Mouse (Mus musculus) neural tube, embryonic 15.5 days (tissue): ENCODE measurements at regions not wholly inside any gene's neighbourhood (a gene's known extent, or its start where the extent isn't known, plus 50 kb on each side); places are given as distances from the start of the nearest gene placed in this dataset.
A peak's percentile ranks its signal among the peaks of the same experiment; 100 is the strongest.
"Not testable (repeated sequence)": the region's sequence is repeated elsewhere in the genome, so short reads cannot be mapped to it uniquely, and the experiment has no call there.

Experiments
- ATAC-seq: fragments of 200-750 bp; cut with Nextera tagmentation; 2 replicates; pipeline ENCODE4 v1.8.0; 2017; ENCODE audit warnings: mild to moderate bottlenecking, moderate TSS enrichment, moderate library complexity; ENCODE audit not compliant: low FRiP score
- H3K27ac ChIP-seq: fragments of 300-500 bp; sonication (generic); replicated peaks from 2 replicates; pipeline ENCODE4 v1.5.1; 2015; ENCODE audit warnings: mild to moderate bottlenecking, inconsistent platforms
- H3K27me3 ChIP-seq: fragments of 300-500 bp; sonication (generic); replicated peaks from 2 replicates; pipeline ENCODE4 v1.6.1; 2015; ENCODE audit warnings: inconsistent platforms
- H3K36me3 ChIP-seq: fragments of 300-500 bp; sonication (generic); 2 replicates; pipeline ENCODE4 v1.6.1; 2015; ENCODE audit warnings: inconsistent platforms
- H3K4me1 ChIP-seq: fragments of 300-500 bp; sonication (generic); 2 replicates; pipeline ENCODE4 v1.6.1; 2015; ENCODE audit warnings: inconsistent platforms
- H3K4me2 ChIP-seq: fragments of 300-500 bp; sonication (generic); 2 replicates; pipeline ENCODE4 v1.6.1; 2015; ENCODE audit warnings: inconsistent platforms, mild to moderate bottlenecking, moderate library complexity
- H3K4me3 ChIP-seq: fragments of 300-500 bp; sonication (generic); replicated peaks from 2 replicates; pipeline ENCODE4 v1.5.1; 2015; ENCODE audit warnings: mild to moderate bottlenecking, inconsistent platforms
- H3K9ac ChIP-seq: fragments of 300-500 bp; sonication (generic); replicated peaks from 2 replicates; pipeline ENCODE4 v1.6.1; 2015; ENCODE audit warnings: mild to moderate bottlenecking, inconsistent platforms
- H3K9me3 ChIP-seq: fragments of 300-500 bp; sonication (generic); replicated peaks from 2 replicates; pipeline ENCODE4 v1.6.1; 2016; ENCODE audit warnings: inconsistent platforms
- WGBS: fragments of 180-500 bp; shearing (Covaris S2); methylation state at CpG from one replicate; pipeline ENCODE4 v1.1.7; 2015; ENCODE audit warnings: mixed read lengths; 5-methylcytosine and 5-hydroxymethylcytosine counted together

DNA sequence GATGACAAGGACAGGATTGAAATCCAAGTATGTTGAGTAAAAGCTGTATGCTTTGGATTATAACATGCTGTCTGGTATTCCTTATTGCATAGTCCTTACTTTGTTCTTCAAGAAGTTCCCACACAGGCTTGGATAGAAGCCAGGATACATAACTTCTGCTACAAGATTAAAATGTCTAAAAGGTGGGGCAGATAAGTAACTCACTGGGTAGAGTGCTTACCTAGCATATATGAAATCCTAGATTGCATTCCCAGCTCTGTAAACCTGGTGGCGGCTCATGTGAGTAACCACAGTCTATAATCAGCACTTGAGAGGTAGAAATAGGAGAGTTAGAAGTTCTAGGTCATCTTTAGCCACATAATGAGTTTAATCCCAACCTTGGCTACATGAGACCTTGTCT, 126.0 kb upstream of the Try4 start:
- no peak overlapping the region for H3K4me3 ChIP-seq
- no peak overlapping the region for H3K27ac ChIP-seq
- WGBS = 86% methylated on average over 1 of the region's 1 CpGs
- H3K4me2 ChIP-seq = no peak overlapping the region
- H3K27me3 ChIP-seq = no peaks in the 10 kb centered on the region
- H3K9me3 ChIP-seq = no peaks in the 10 kb centered on the region
- H3K36me3 ChIP-seq = no peaks in the 10 kb centered on the region
- no peaks in the 10 kb centered on the region for H3K4me1 ChIP-seq
- no peak for ATAC-seq
- no peak overlapping the region for H3K9ac ChIP-seq

DNA sequence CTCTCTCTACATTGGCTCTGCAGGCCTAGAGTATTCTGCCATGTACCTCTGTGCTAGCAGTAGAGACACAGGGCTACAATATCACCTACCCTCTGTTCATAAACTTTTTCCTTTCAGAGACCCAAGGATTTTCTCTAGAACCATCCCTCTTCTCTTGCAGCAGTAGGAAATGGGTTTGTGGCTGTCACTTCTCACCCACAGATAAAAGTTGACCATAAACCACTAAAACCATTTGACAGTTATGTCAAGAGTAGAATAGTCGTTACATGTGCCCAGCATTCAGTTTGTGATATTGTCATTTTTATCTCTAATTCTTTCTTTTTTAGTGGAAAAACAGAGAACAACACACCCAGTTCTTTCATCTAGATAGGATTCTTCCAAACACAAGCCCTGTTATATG, 128.2 kb upstream of the 2210010C04Rik start:
- WGBS = 78% methylated on average over 1 of the region's 1 CpGs

DNA sequence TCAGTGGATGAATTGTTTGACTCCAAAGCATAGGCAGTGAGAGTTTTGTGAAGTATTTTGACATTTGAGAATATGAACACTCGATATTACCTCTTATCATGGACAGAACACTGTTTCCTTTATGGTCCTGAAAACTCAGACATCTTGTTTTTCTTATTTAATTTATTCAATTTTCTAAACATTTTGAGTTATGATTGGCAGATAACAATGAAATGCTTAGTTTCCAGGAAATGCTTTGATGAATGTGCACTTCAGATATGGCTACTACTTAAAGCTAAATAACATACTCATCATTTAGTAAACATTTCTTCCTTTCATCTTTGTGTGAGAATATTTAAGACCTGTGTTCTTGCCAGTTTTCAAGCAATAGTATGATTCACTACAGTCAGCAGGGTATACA, 126.4 kb upstream of the 2210010C04Rik start:
- Histone ChIP-seq H3K9me3 (no peaks in the 10 kb centered on the region), H3K27ac (no peak overlapping the region), H3K4me3 (no peak overlapping the region), H3K27me3 (no peaks in the 10 kb centered on the region), H3K4me2 (no peak overlapping the region), H3K9ac (no peak overlapping the region), H3K4me1 (no peaks in the 10 kb centered on the region), H3K36me3 (no peaks in the 10 kb centered on the region)
- 77% methylated on average over 1 of the region's 1 CpGs for WGBS
- ATAC-seq = no peak

More for the DNA sequence above, 128.2 kb upstream of the 2210010C04Rik start:
- no peak overlapping the region for H3K27ac ChIP-seq
- H3K27me3 ChIP-seq = no peaks in the 10 kb centered on the region
- no peaks in the 10 kb centered on the region for H3K9me3 ChIP-seq
- H3K4me3 ChIP-seq = no peak overlapping the region
- no peak overlapping the region for H3K4me2 ChIP-seq
- no peaks in the 10 kb centered on the region for H3K4me1 ChIP-seq
- H3K9ac ChIP-seq = no peak overlapping the region
- H3K36me3 ChIP-seq = no peaks in the 10 kb centered on the region
- no peak for ATAC-seq

DNA sequence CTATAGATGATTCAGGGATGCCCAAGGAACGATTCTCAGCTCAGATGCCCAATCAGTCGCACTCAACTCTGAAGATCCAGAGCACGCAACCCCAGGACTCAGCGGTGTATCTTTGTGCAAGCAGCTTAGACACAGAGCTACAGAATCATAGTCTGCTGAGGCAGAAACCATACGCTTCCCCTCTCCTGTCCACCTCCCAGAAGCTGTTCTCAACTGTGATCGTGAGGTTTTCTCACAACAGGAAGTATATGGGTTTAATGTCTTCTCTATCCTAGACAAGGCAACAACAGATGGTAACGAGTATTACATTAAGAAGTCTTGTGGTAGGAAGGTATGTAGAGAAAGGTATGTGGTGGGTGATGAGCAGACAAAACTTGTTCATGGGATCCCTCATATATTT, 116.8 kb upstream of the 2210010C04Rik start:
- Histone ChIP-seq H3K4me1 (no peaks in the 10 kb centered on the region), H3K4me3 (no peak overlapping the region), H3K9ac (no peak overlapping the region), H3K4me2 (no peak overlapping the region), H3K27ac (no peak overlapping the region), H3K9me3 (no peaks in the 10 kb centered on the region), H3K36me3 (no peaks in the 10 kb centered on the region), H3K27me3 (no peaks in the 10 kb centered on the region)
- no peak for ATAC-seq
- 93% methylated on average over 7 of the region's 7 CpGs for WGBS

DNA sequence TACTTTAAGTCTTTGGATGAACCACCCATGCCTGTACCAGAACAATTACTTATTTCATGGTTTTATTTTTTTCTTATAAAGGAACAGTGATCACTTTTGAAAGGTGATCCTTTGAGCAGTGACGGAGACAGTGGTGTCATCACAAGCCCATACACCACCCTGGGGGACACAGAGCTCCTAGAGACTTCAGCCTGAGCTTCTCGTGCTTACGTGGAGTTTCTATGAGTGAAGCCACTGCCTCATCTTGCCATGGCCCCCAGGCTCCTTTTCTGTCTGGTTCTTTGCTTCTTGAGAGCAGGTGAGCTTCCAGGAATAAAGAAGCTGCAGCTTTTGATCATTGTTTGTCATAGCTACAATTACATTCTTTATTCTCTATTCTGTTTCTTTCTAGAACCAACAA, 116.2 kb upstream of the 2210010C04Rik start:
- H3K27me3 ChIP-seq = no peaks in the 10 kb centered on the region
- ATAC-seq = no peak
- WGBS = 91% methylated on average over 3 of the region's 3 CpGs

DNA sequence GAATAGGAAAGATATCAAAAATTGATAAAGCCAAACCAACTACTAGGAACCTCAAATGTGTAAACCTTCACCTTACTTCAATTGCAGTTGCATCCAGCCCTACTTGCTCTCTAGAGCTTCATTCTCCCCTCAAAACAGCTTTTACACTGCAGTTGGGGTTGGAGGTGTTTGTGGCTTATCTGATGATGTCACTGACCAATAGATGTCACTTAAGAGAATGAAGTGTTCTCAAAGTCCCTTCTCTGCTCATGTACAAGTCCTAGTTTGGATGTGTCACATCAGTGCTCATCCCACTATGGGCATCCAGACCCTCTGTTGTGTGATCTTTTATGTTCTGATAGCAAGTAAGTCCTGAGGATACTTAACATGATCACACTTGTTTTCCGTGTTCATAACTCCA, 105.6 kb upstream of the 2210010C04Rik start:
- Histone ChIP-seq H3K9ac (no peak overlapping the region), H3K4me1 (no peaks in the 10 kb centered on the region), H3K4me3 (no peak overlapping the region), H3K27ac (no peak overlapping the region), H3K4me2 (no peak overlapping the region), H3K9me3 (no peaks in the 10 kb centered on the region), H3K36me3 (no peaks in the 10 kb centered on the region), H3K27me3 (no peaks in the 10 kb centered on the region)
- no peak for ATAC-seq
- WGBS = 88% methylated on average over 1 of the region's 1 CpGs

More for the DNA sequence above, 116.2 kb upstream of the 2210010C04Rik start:
- Histone ChIP-seq H3K9me3 (no peaks in the 10 kb centered on the region), H3K4me2 (no peak overlapping the region), H3K4me1 (no peaks in the 10 kb centered on the region), H3K4me3 (no peak overlapping the region), H3K9ac (no peak overlapping the region), H3K36me3 (no peaks in the 10 kb centered on the region), H3K27ac (no peak overlapping the region)

DNA sequence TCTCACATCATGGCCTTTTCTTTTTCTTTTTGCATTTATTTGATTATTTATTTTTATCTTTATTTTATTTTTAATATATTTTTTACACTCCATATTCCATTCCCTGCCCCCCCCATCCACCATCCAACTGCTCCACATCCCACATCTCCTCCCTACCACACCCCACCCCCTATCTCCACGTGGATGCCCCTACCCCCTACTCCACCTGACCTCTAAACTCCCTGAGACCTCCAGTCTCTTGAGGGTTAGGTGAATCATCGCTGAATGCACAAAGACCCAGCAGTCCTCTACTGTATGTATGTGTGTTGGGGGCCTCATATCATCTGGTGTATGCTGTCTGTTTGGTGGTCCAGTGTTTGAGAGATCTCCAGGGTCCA, 102.1 kb upstream of the 2210010C04Rik start:
- WGBS = 55% methylated on average over 2 of the region's 2 CpGs
- not testable (repeated sequence) for H3K27ac ChIP-seq, H3K4me3 ChIP-seq, H3K27me3 ChIP-seq, H3K9ac ChIP-seq, H3K4me2 ChIP-seq, H3K4me1 ChIP-seq, H3K36me3 ChIP-seq, H3K9me3 ChIP-seq
- ATAC-seq = peak; percentile 57; the same call in 1 of the 2 replicates

DNA sequence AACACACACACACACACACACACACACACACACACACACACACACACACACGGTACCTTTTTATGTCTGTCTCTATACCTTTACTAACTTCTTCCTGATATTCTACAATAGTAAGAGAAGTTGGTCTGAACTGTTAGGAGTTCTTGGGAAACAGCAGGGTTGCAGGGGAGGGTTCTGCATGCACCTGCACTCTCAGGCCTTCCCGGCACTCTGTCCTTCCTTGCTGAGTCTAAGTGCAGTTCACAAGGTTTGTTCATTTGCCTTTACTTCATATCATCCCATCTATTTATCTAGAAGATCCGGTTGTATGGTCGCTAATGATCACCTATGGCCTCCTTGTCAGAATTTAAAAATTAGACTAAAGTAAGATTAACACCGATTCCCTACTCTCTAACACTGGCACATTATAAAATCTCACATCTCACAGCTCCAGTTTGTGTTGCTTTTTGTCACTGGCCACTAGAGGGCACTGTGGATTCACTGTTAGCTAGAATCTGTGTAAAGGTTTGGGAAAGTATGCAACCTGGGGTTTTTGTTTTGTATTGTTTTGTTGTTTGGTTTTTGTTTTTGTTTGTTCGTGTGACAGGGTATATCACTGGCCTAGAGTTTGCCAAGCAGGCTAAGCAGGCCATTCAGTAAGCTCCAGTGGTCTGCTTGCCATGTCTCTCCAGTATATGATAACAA, 101.5 kb upstream of the 2210010C04Rik start:
- Histone ChIP-seq H3K36me3 (no peaks in the 10 kb centered on the region), H3K9me3 (no peaks in the 10 kb centered on the region), H3K27ac (no peak overlapping the region), H3K4me3 (no peak overlapping the region), H3K27me3 (no peaks in the 10 kb centered on the region), H3K9ac (no peak overlapping the region), H3K4me1 (no peaks in the 10 kb centered on the region), H3K4me2 (no peak overlapping the region)
- WGBS = 37% methylated on average over 6 of the region's 6 CpGs
- ATAC-seq = peak; percentile 80

DNA sequence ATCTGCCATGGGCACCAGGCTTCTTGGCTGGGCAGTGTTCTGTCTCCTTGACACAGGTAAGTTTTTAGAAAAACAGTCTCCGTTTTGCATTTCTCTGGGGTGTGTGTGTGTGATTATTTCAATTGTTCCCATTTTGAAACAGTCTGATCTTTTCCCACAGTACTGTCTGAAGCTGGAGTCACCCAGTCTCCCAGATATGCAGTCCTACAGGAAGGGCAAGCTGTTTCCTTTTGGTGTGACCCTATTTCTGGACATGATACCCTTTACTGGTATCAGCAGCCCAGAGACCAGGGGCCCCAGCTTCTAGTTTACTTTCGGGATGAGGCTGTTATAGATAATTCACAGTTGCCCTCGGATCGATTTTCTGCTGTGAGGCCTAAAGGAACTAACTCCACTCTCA, 99.9 kb upstream of the 2210010C04Rik start:
- no peak for ATAC-seq
- 79% methylated on average over 4 of the region's 4 CpGs for WGBS
- no peaks in the 10 kb centered on the region for H3K27me3 ChIP-seq

DNA sequence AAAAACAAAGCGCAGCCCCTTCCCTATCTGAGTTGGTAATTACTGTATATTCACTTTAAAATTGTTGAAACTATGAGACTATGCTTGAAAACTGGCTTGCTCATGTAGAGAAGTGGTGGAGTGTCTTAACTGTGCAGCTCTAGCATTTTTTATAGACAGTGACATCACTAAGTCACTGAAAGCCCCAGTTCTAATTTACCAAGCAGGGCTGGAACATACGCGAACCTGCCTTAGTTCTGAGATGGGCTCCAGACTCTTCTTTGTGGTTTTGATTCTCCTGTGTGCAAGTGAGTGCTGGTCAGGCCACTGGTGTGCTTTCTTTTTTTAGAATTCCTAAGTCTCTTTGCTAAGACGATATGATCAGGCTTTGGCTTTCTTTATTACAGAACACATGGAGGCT, 94.6 kb upstream of the 2210010C04Rik start:
- no peak overlapping the region for H3K9ac ChIP-seq
- H3K4me2 ChIP-seq = no peak overlapping the region

More for the DNA sequence above, 99.9 kb upstream of the 2210010C04Rik start:
- H3K4me1 ChIP-seq = no peaks in the 10 kb centered on the region
- no peak overlapping the region for H3K4me3 ChIP-seq
- H3K4me2 ChIP-seq = no peak overlapping the region
- H3K27ac ChIP-seq = no peak overlapping the region
- H3K36me3 ChIP-seq = no peaks in the 10 kb centered on the region
- H3K9me3 ChIP-seq = no peaks in the 10 kb centered on the region
- H3K9ac ChIP-seq = no peak overlapping the region

DNA sequence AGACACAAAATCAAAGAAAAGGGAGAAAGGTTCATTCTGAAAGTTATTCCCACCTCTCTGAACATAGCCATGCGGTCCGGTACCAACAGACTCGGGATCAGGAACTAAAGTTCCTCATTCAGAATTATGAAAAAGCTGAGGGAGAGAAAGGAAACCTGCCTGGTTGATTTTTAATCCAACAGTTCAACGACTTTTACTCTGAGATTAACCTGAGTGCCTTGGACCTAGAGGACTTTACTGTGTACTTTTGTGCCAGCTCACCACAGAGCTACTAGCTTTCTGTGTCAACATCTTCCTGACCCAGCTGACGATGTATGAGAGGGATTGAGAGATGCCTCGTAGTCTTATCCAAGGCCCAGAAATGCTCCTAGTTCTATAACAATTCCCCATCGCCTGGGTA, 92.5 kb upstream of the 2210010C04Rik start:
- ATAC-seq = no peak
- WGBS = 87% methylated on average over 7 of the region's 7 CpGs
- no peaks in the 10 kb centered on the region for H3K9me3 ChIP-seq
- H3K9ac ChIP-seq = no peak overlapping the region
- no peaks in the 10 kb centered on the region for H3K36me3 ChIP-seq
- no peaks in the 10 kb centered on the region for H3K27me3 ChIP-seq
- H3K4me1 ChIP-seq = no peaks in the 10 kb centered on the region
- H3K27ac ChIP-seq = no peak overlapping the region
- no peak overlapping the region for H3K4me2 ChIP-seq
- no peak overlapping the region for H3K4me3 ChIP-seq

More for the DNA sequence above, 94.6 kb upstream of the 2210010C04Rik start:
- 94% methylated on average over 4 of the region's 4 CpGs for WGBS
- no peaks in the 10 kb centered on the region for H3K36me3 ChIP-seq
- H3K4me3 ChIP-seq = no peak overlapping the region
- H3K4me1 ChIP-seq = no peaks in the 10 kb centered on the region
- no peak for ATAC-seq
- no peak overlapping the region for H3K27ac ChIP-seq
- H3K9me3 ChIP-seq = no peaks in the 10 kb centered on the region
- H3K27me3 ChIP-seq = no peaks in the 10 kb centered on the region

DNA sequence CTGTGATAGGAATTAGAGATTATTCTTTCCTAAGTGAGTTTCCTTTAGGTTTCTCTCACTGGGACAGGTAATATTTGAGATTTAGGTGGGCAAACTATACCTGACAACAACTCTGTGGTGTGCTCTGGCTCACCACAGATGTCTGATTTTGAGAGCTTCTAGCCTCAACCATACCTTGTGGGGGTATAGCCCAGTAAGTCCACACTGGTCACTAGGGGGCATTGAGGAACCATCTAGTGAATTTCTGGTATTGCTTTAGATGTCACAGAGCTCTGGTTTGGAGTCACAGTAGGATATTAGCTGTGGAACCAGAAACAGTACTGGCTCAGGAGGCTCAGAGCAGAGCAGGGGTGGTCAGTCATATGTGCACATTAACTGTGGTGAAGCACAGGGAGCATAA, 91.5 kb upstream of the 2210010C04Rik start:
- ATAC-seq = no peak
- no peaks in the 10 kb centered on the region for H3K9me3 ChIP-seq
- no peaks in the 10 kb centered on the region for H3K36me3 ChIP-seq
- H3K27me3 ChIP-seq = no peaks in the 10 kb centered on the region
- H3K4me1 ChIP-seq = no peaks in the 10 kb centered on the region
- no peak overlapping the region for H3K9ac ChIP-seq
- H3K4me3 ChIP-seq = no peak overlapping the region
- no peak overlapping the region for H3K27ac ChIP-seq
- no peak overlapping the region for H3K4me2 ChIP-seq

DNA sequence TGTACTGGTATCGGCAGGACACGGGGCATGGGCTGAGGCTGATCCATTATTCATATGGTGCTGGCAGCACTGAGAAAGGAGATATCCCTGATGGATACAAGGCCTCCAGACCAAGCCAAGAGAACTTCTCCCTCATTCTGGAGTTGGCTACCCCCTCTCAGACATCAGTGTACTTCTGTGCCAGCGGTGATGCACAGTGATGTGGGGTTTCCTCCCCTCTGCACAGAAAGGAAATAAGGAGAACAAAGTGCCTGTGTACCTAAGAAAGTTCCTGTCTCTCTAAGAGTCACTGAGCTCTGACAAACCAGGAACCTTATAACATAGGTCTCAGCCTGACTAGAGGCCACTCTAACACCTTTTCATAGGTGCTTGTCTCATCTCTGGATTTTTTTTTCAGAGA, 86.3 kb upstream of the 2210010C04Rik start:
- H3K27ac ChIP-seq = no peak overlapping the region
- H3K27me3 ChIP-seq = no peaks in the 10 kb centered on the region
- H3K4me3 ChIP-seq = no peak overlapping the region
- ATAC-seq = no peak
- no peaks in the 10 kb centered on the region for H3K9me3 ChIP-seq
- 0 out of 2 replicates have a peak, but pooled peaks cover 3% of the 10 kb centered on the region for H3K4me1 ChIP-seq
- H3K4me2 ChIP-seq = no peak overlapping the region
- WGBS = 90% methylated on average over 3 of the region's 3 CpGs
- no peak overlapping the region for H3K9ac ChIP-seq
- no peaks in the 10 kb centered on the region for H3K36me3 ChIP-seq
